Mouse (Mus musculus) liver, postnatal 0 days (tissue): ENCODE measurements around the gene Cadm4. TPM values are rescaled to one million over a fixed set of nuclear protein-coding genes. Genes with fewer than 3 reads are reported as not detected.

Experiments
- ATAC-seq: fragments of 200-750 bp; cut with Nextera tagmentation; 2 replicates; pipeline ENCODE4 v1.8.0; 2017; ENCODE audit warnings: mild to moderate bottlenecking, moderate library complexity
- DNase-seq: peaks from one replicate; pipeline ENCODE4 v3.0.0-alpha.2; 2016
- H3K27ac ChIP-seq: fragments of 300-500 bp; sonication (generic); 2 replicates; pipeline ENCODE4 v1.5.1; 2014; ENCODE audit warnings: antibody characterized with exemption, moderate library complexity, mild to moderate bottlenecking, low read depth
- H3K27me3 ChIP-seq: fragments of 300-500 bp; sonication (generic); 2 replicates; pipeline ENCODE4 v1.6.1; 2014; ENCODE audit warnings: low read length, control low read depth, mixed read lengths; ENCODE audit not compliant: insufficient read depth
- H3K36me3 ChIP-seq: fragments of 300-500 bp; sonication (generic); replicated peaks from 2 replicates; pipeline ENCODE4 v1.6.1; 2014; ENCODE audit warnings: mild to moderate bottlenecking, control low read depth, low read length, moderate library complexity, mixed read lengths; ENCODE audit not compliant: insufficient read depth
- H3K4me1 ChIP-seq: fragments of 300-500 bp; sonication (generic); 2 replicates; pipeline ENCODE4 v1.6.1; 2014; ENCODE audit warnings: antibody characterized with exemption, mild to moderate bottlenecking, control low read depth; ENCODE audit not compliant: insufficient read depth
- H3K4me2 ChIP-seq: fragments of 300-500 bp; sonication (generic); 2 replicates; pipeline ENCODE4 v1.6.1; 2014; ENCODE audit warnings: low read depth, mild to moderate bottlenecking, low read length, moderate library complexity, mixed read lengths
- H3K4me3 ChIP-seq: fragments of 300-500 bp; sonication (generic); 2 replicates; pipeline ENCODE4 v1.5.1; 2014; ENCODE audit warnings: low read depth, low read length
- H3K9ac ChIP-seq: fragments of 300-500 bp; sonication (generic); replicated peaks from 2 replicates; pipeline ENCODE4 v1.6.1; 2014; ENCODE audit warnings: mild to moderate bottlenecking, moderate library complexity
- H3K9me3 ChIP-seq: fragments of 300-500 bp; sonication (generic); 2 replicates; pipeline ENCODE4 v1.6.1; 2016; ENCODE audit warnings: mild to moderate bottlenecking, control low read depth, low read length, mixed read lengths
- CTCF ChIP-seq: sonication (generic); IDR thresholded peaks from 2 replicates; pipeline ENCODE4 v1.5.1; 2016; ENCODE audit warnings: antibody characterized with exemption, low read depth
- EP300 ChIP-seq: IDR thresholded peaks from 2 replicates; pipeline ENCODE4 v1.6.1; 2016; ENCODE audit warnings: antibody characterized with exemption, low read depth, mild to moderate bottlenecking
- WGBS: fragments of 180-500 bp; shearing (Covaris S2); extraction: QIAGEN DNeasy Blood & Tissue Kit; methylation state at CpG from one replicate; pipeline ENCODE4 v1.1.7; 2014; ENCODE audit not compliant: insufficient replicate concordance; 5-methylcytosine and 5-hydroxymethylcytosine counted together
- polyA plus RNA-seq: library from polyadenylated mRNA; unstranded; fragments of >200 nt; fragmentation: Nextera tagmentation; extraction: Ambion mirVana; gene quantifications from 2 replicates; pipeline ENCODE4 v1.2.1, GENCODE M21; 2015

Gene Cadm4
- polyA plus RNA-seq, 1 experiment from 2014 or later = 0.46 TPM

- ATAC-seq = peak; percentile 50
- Histone ChIP-seq H3K36me3 (peaks cover 24% of the 10 kb centered on the region), H3K4me2 (peak overlapping the region; percentile 99), H3K9ac (peak overlapping the region; percentile 88), H3K4me1 (peaks cover 17% of the 10 kb centered on the region), H3K9me3 (no peaks in the 10 kb centered on the region), H3K27me3 (no peaks in the 10 kb centered on the region), H3K27ac (peak overlapping the region; percentile 93), H3K4me3 (peak overlapping the region; percentile 57)
- peak; percentile 82 for DNase-seq
- TF ChIP-seq EP300 (no peak), CTCF (peak; percentile 90)
- 2% methylated on average over 43 of the region's 43 CpGs for WGBS
These were observed 49.6 kb downstream of the Cadm4 start for GRCm38 (mm10) chr7:24531211-24531971.

GRCm38 (mm10) chr7:24533031-24533571, 51.3 kb downstream of the Cadm4 start:
- H3K4me3 ChIP-seq = no peak overlapping the region
- H3K27me3 ChIP-seq = no peaks in the 10 kb centered on the region
- H3K9ac ChIP-seq = no peak overlapping the region
- 88% methylated on average over 28 of the region's 28 CpGs for WGBS
- DNase-seq (no peak), ATAC-seq (no peak)
- no peaks in the 10 kb centered on the region for H3K9me3 ChIP-seq
- H3K4me2 ChIP-seq = no peak overlapping the region
- TF ChIP-seq CTCF (no peak), EP300 (no peak)
- no peak overlapping the region for H3K27ac ChIP-seq
- H3K36me3 ChIP-seq = peaks cover 24% of the 10 kb centered on the region
- H3K4me1 ChIP-seq = peaks cover 17% of the 10 kb centered on the region

GRCm38 (mm10) chr7:24533806-24534205, 52.0 kb downstream of the Cadm4 start:
- Histone ChIP-seq H3K4me2 (no peak overlapping the region), H3K27me3 (no peaks in the 10 kb centered on the region), H3K4me3 (no peak overlapping the region), H3K9ac (no peak overlapping the region), H3K4me1 (peaks cover 22% of the 10 kb centered on the region), H3K9me3 (no peaks in the 10 kb centered on the region), H3K27ac (no peak overlapping the region), H3K36me3 (peaks cover 24% of the 10 kb centered on the region)
- DNase-seq (no peak), ATAC-seq (no peak)
- WGBS = 72% methylated on average over 25 of the region's 42 CpGs
- TF ChIP-seq CTCF (no peak), EP300 (no peak)

- DNase-seq (no peak), ATAC-seq (no peak)
- peaks cover 21% of the 10 kb centered on the region for H3K4me1 ChIP-seq
- H3K4me3 ChIP-seq = no peak overlapping the region
- no peak overlapping the region for H3K4me2 ChIP-seq
- no peak overlapping the region for H3K27ac ChIP-seq
- peaks cover 24% of the 10 kb centered on the region for H3K36me3 ChIP-seq
- no peak overlapping the region for H3K9ac ChIP-seq
- no peaks in the 10 kb centered on the region for H3K9me3 ChIP-seq
- TF ChIP-seq EP300 (no peak), CTCF (no peak)
- H3K27me3 ChIP-seq = no peaks in the 10 kb centered on the region
- WGBS = 83% methylated on average over 12 of the region's 19 CpGs
These were observed 52.5 kb downstream of the Cadm4 start for GRCm38 (mm10) chr7:24534301-24534700.

GRCm38 (mm10) chr7:24537081-24537480, 55.3 kb downstream of the Cadm4 start:
- H3K4me2 ChIP-seq = no peak overlapping the region
- TF ChIP-seq EP300 = no peak
- TF ChIP-seq CTCF = no peak
- H3K4me1 ChIP-seq = peaks cover 6% of the 10 kb centered on the region; the same call in 1 of the 2 replicates
- no peaks in the 10 kb centered on the region for H3K27me3 ChIP-seq
- no peak overlapping the region for H3K27ac ChIP-seq
- WGBS = 75% methylated on average over 4 of the region's 4 CpGs
- ATAC-seq = no peak
- H3K36me3 ChIP-seq = peaks cover 24% of the 10 kb centered on the region
- no peak overlapping the region for H3K9ac ChIP-seq
- DNase-seq = no peak
- H3K9me3 ChIP-seq = no peaks in the 10 kb centered on the region
- no peak overlapping the region for H3K4me3 ChIP-seq

GRCm38 (mm10) chr7:24537591-24537990, 55.8 kb downstream of the Cadm4 start:
- WGBS = 64% methylated on average over 5 of the region's 5 CpGs
- Histone ChIP-seq H3K36me3 (peaks cover 24% of the 10 kb centered on the region), H3K9me3 (no peaks in the 10 kb centered on the region), H3K4me3 (no peak overlapping the region), H3K9ac (no peak overlapping the region; the same call in 1 of the 2 replicates), H3K27ac (no peak overlapping the region), H3K4me1 (peaks cover 5% of the 10 kb centered on the region; the same call in 1 of the 2 replicates), H3K27me3 (no peaks in the 10 kb centered on the region), H3K4me2 (no peak overlapping the region)
- TF ChIP-seq EP300 (no peak), CTCF (no peak)
- ATAC-seq (no peak), DNase-seq (no peak)
